Mouse (Mus musculus): ENCODE data around the gene Mpst. TPM values are rescaled to one million over a fixed set of nuclear protein-coding genes. Genes with fewer than 3 reads are reported as not detected.
A peak's percentile ranks its signal among the peaks of the same experiment; 100 is the strongest.

Mpst gene
- polyA plus RNA-seq, 1 experiment from 2014 or later: 5.5 TPM

DNA sequence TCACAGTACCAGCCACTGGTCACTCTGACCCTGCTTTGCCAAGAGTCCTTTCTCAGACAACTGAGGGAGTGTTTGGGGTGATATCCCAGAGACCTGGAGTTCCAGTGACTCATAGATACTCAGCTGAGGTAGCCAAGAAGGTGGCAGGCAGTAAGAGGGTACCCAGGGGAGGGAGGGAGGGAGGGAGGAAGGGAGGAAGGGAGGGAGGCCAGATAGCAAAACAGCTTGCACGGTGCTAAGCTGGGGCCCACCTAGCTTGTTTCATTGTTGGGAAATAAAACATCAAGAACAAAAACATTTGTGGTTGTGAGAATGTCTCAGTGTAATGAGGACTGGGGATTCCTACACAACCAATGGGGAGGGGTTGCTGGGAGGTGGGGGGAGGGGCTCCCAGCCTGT is 7.5 kb downstream of the Mpst start:
- Histone ChIP-seq H3K9ac (ENCODE audit: low read length) (no peak overlapping the region), H3K4me3 (ENCODE audit: low read length) (no peak overlapping the region), H3K9me3 (ENCODE audit: control insufficient read depth, low read length) (no peaks in the 10 kb centered on the region), H3K36me3 (ENCODE audit: control insufficient read depth, insufficient read depth, low read length) (0 out of 2 replicates have a peak, but pooled peaks cover 3% of the 10 kb centered on the region), H3K27me3 (ENCODE audit: control insufficient read depth, insufficient read depth, low read depth, low read length) (peaks cover 14% of the 10 kb centered on the region), H3K27ac (ENCODE audit: low read length) (no peak overlapping the region), H3K4me2 (ENCODE audit: low read depth, low read length) (no peak overlapping the region), H3K4me1 (replicated peaks; ENCODE audit: control insufficient read depth, insufficient read depth, low read length) (peaks cover 21% of the 10 kb centered on the region)
- WGBS: 47% methylated on average over 1 of the region's 1 CpGs
- ATAC-seq (ENCODE audit: low read depth): no peak

DNA sequence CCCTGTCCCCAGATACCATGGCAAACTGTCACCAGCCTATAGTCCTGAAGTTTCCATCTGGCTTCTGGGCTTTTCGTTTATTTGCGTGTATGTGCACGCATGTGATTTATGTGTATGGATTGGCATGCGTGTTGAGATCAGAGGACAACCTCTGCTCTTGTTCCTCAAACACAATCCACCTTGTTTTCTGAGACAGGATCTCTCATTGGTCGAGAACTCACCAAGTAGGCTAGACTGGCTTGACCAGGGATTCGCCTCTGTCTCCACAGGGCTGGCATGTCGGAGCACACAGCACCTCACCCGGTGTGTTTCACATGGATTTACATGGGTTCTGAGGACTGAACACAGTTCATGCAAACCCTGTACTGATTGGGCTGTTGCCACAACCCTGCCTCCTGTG is 7.9 kb downstream of the Mpst start:
- 0 out of 2 replicates have a peak, but pooled peaks cover 3% of the 10 kb centered on the region for H3K36me3 ChIP-seq (ENCODE audit: control insufficient read depth, insufficient read depth, low read length)
- no peak overlapping the region for H3K4me3 ChIP-seq (ENCODE audit: low read length)
- H3K9ac ChIP-seq (ENCODE audit: low read length): no peak overlapping the region
- H3K4me2 ChIP-seq (ENCODE audit: low read depth, low read length): no peak overlapping the region
- H3K27ac ChIP-seq (ENCODE audit: low read length): no peak overlapping the region
- no peaks in the 10 kb centered on the region for H3K9me3 ChIP-seq (ENCODE audit: control insufficient read depth, low read length)
- peaks cover 14% of the 10 kb centered on the region for H3K27me3 ChIP-seq (ENCODE audit: control insufficient read depth, insufficient read depth, low read depth, low read length)
- H3K4me1 ChIP-seq (replicated peaks; ENCODE audit: control insufficient read depth, insufficient read depth, low read length): peaks cover 21% of the 10 kb centered on the region
- WGBS: 89% methylated on average over 8 of the region's 8 CpGs
- ATAC-seq (ENCODE audit: low read depth): no peak

- Histone ChIP-seq H3K4me1 (replicated peaks; ENCODE audit: control insufficient read depth, insufficient read depth, low read length) (peaks cover 13% of the 10 kb centered on the region), H3K9me3 (ENCODE audit: control insufficient read depth, low read length) (no peaks in the 10 kb centered on the region), H3K4me2 (ENCODE audit: low read depth, low read length) (peak overlapping the region; percentile 32), H3K9ac (ENCODE audit: low read length) (peak overlapping the region; percentile 61), H3K36me3 (ENCODE audit: control insufficient read depth, insufficient read depth, low read length) (0 out of 2 replicates have a peak, but pooled peaks cover 3% of the 10 kb centered on the region), H3K27me3 (ENCODE audit: control insufficient read depth, insufficient read depth, low read depth, low read length) (no peaks in the 10 kb centered on the region), H3K27ac (ENCODE audit: low read length) (peak overlapping the region; percentile 95), H3K4me3 (ENCODE audit: low read length) (no peak overlapping the region)
- 24% methylated on average over 4 of the region's 4 CpGs for whole genome bisulfite sequencing
- peak; percentile 79 for ATAC-seq (ENCODE audit: low read depth)
Measured at GRCm38 (mm10) chr15:78416937-78417336, 10.7 kb downstream of the Mpst start.

GRCm38 (mm10) chr15:78420395-78420794 is 14.2 kb downstream of the Mpst start:
- 83% methylated on average over 13 of the region's 13 CpGs for WGBS
- Histone ChIP-seq H3K4me2 (ENCODE audit: low read depth, low read length) (no peak overlapping the region), H3K27me3 (ENCODE audit: control insufficient read depth, insufficient read depth, low read depth, low read length) (no peaks in the 10 kb centered on the region; the same call in 1 of the 2 replicates), H3K4me1 (replicated peaks; ENCODE audit: control insufficient read depth, insufficient read depth, low read length) (peaks cover 13% of the 10 kb centered on the region), H3K4me3 (ENCODE audit: low read length) (no peak overlapping the region), H3K9me3 (ENCODE audit: control insufficient read depth, low read length) (no peaks in the 10 kb centered on the region), H3K36me3 (ENCODE audit: control insufficient read depth, insufficient read depth, low read length) (no peaks in the 10 kb centered on the region), H3K27ac (ENCODE audit: low read length) (no peak overlapping the region), H3K9ac (ENCODE audit: low read length) (no peak overlapping the region)
- no peak for ATAC-seq (ENCODE audit: low read depth)

GRCm38 (mm10) chr15:78422046-78422956 is 16.1 kb downstream of the Mpst start:
- Histone ChIP-seq H3K4me3 (ENCODE audit: low read length) (peak overlapping the region; percentile 1; the same call in 1 of the 2 replicates), H3K9ac (ENCODE audit: low read length) (peak overlapping the region; percentile 11), H3K36me3 (ENCODE audit: control insufficient read depth, insufficient read depth, low read length) (no peaks in the 10 kb centered on the region), H3K27me3 (ENCODE audit: control insufficient read depth, insufficient read depth, low read depth, low read length) (no peaks in the 10 kb centered on the region; the same call in 1 of the 2 replicates), H3K9me3 (ENCODE audit: control insufficient read depth, low read length) (no peaks in the 10 kb centered on the region), H3K4me2 (ENCODE audit: low read depth, low read length) (peak overlapping the region; percentile 43), H3K27ac (ENCODE audit: low read length) (no peak overlapping the region), H3K4me1 (replicated peaks; ENCODE audit: control insufficient read depth, insufficient read depth, low read length) (peaks cover under 1% of the 10 kb centered on the region)
- 13% methylated on average over 15 of the region's 16 CpGs for WGBS
- ATAC-seq (ENCODE audit: low read depth): peak; percentile 84

- ATAC-seq (ENCODE audit: low read depth): no peak
- Histone ChIP-seq H3K9me3 (ENCODE audit: control insufficient read depth, low read length) (no peaks in the 10 kb centered on the region), H3K27me3 (ENCODE audit: control insufficient read depth, insufficient read depth, low read depth, low read length) (no peaks in the 10 kb centered on the region; the same call in 1 of the 2 replicates), H3K36me3 (ENCODE audit: control insufficient read depth, insufficient read depth, low read length) (no peaks in the 10 kb centered on the region), H3K4me2 (ENCODE audit: low read depth, low read length) (no peak overlapping the region), H3K27ac (ENCODE audit: low read length) (no peak overlapping the region), H3K9ac (ENCODE audit: low read length) (no peak overlapping the region), H3K4me3 (ENCODE audit: low read length) (no peak overlapping the region), H3K4me1 (replicated peaks; ENCODE audit: control insufficient read depth, insufficient read depth, low read length) (peaks cover 5% of the 10 kb centered on the region)
- 16% methylated on average over 11 of the region's 11 CpGs for WGBS
Measured at GRCm38 (mm10) chr15:78424507-78424906, 18.3 kb downstream of the Mpst start.

GRCm38 (mm10) chr15:78425230-78425629 is 19.0 kb downstream of the Mpst start:
- no peak overlapping the region for H3K27ac ChIP-seq (ENCODE audit: low read length)
- no peak overlapping the region for H3K9ac ChIP-seq (ENCODE audit: low read length)
- H3K36me3 ChIP-seq (ENCODE audit: control insufficient read depth, insufficient read depth, low read length): no peaks in the 10 kb centered on the region
- peaks cover 7% of the 10 kb centered on the region for H3K4me1 ChIP-seq (replicated peaks; ENCODE audit: control insufficient read depth, insufficient read depth, low read length)
- no peak overlapping the region for H3K4me3 ChIP-seq (ENCODE audit: low read length)
- H3K9me3 ChIP-seq (ENCODE audit: control insufficient read depth, low read length): no peaks in the 10 kb centered on the region
- WGBS: 51% methylated on average over 4 of the region's 4 CpGs
- ATAC-seq (ENCODE audit: low read depth): no peak
- H3K4me2 ChIP-seq (ENCODE audit: low read depth, low read length): no peak overlapping the region
- no peaks in the 10 kb centered on the region; the same call in 1 of the 2 replicates for H3K27me3 ChIP-seq (ENCODE audit: control insufficient read depth, insufficient read depth, low read depth, low read length)

GRCm38 (mm10) chr15:78428391-78429138 is 22.3 kb downstream of the Mpst start, which contains the start of gene Kctd17:
Gene Kctd17 (plus strand): TSS chr15:78428564.
- under 1% methylated on average over 48 of the region's 52 CpGs for WGBS
- H3K4me1 ChIP-seq (replicated peaks; ENCODE audit: control insufficient read depth, insufficient read depth, low read length): peaks cover 7% of the 10 kb centered on the region

DNA sequence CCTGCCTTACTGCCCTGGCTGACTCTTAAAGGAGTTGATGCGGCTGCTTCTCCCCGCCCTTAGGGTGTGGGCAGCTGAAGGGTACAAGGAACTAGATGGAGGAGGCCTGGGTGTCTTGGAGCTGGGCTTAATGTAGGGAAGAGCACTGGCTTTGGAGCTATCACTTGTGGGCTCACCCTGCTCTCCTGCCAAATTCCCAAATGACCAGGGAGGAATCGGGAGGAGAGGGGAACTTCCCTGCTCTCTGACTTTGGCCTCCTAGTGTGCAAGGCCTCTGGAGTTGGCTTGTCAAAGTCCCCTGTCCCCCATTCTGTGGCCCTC is 22.9 kb downstream of the Mpst start:
- H3K9ac ChIP-seq (ENCODE audit: low read length): peak overlapping the region; percentile 79
- H3K36me3 ChIP-seq (ENCODE audit: control insufficient read depth, insufficient read depth, low read length): peaks cover 4% of the 10 kb centered on the region; the same call in 1 of the 2 replicates
- ATAC-seq (ENCODE audit: low read depth): no peak
- H3K4me3 ChIP-seq (ENCODE audit: low read length): peak overlapping the region; percentile 68
- WGBS: 8% methylated on average over 3 of the region's 3 CpGs
- peak overlapping the region; percentile 60 for H3K27ac ChIP-seq (ENCODE audit: low read length)
- peak overlapping the region; percentile 65 for H3K4me2 ChIP-seq (ENCODE audit: low read depth, low read length)
- no peaks in the 10 kb centered on the region for H3K9me3 ChIP-seq (ENCODE audit: control insufficient read depth, low read length)
- no peaks in the 10 kb centered on the region; the same call in 1 of the 2 replicates for H3K27me3 ChIP-seq (ENCODE audit: control insufficient read depth, insufficient read depth, low read depth, low read length)
- peaks cover 7% of the 10 kb centered on the region for H3K4me1 ChIP-seq (replicated peaks; ENCODE audit: control insufficient read depth, insufficient read depth, low read length)

More at GRCm38 (mm10) chr15:78428391-78429138, 22.3 kb downstream of the Mpst start, which contains the start of gene Kctd17:
- peak; percentile 89 for ATAC-seq (ENCODE audit: low read depth)
- peak within 1 kb of the TSS; percentile 68 for H3K4me3 ChIP-seq (ENCODE audit: low read length)
- no peaks in the 10 kb centered on the region; the same call in 1 of the 2 replicates for H3K36me3 ChIP-seq (ENCODE audit: control insufficient read depth, insufficient read depth, low read length)
- peak within 1 kb of the TSS; percentile 79 for H3K9ac ChIP-seq (ENCODE audit: low read length)
- peak within 1 kb of the TSS; percentile 65 for H3K4me2 ChIP-seq (ENCODE audit: low read depth, low read length)
- H3K27ac ChIP-seq (ENCODE audit: low read length): peak within 1 kb of the TSS; percentile 60
- H3K27me3 ChIP-seq (ENCODE audit: control insufficient read depth, insufficient read depth, low read depth, low read length): no peaks in the 10 kb centered on the region; the same call in 1 of the 2 replicates
- no peaks in the 10 kb centered on the region for H3K9me3 ChIP-seq (ENCODE audit: control insufficient read depth, low read length)

Measured in lung, embryonic 16.5 days (tissue).